Mouse (Mus musculus) hindbrain, embryonic 15.5 days (tissue): ENCODE measurements around the gene Kcnh3. TPM values are rescaled to one million over a fixed set of nuclear protein-coding genes. Genes with fewer than 3 reads are reported as not detected.

Experiments
- ATAC-seq: fragments of 200-750 bp; cut with Nextera tagmentation; 2 replicates; pipeline ENCODE4 v1.8.0; 2017; ENCODE audit warnings: low read depth, moderate number of reproducible peaks, moderate TSS enrichment; ENCODE audit not compliant: low FRiP score
- H3K27ac ChIP-seq: fragments of 300-500 bp; sonication (generic); replicated peaks from 2 replicates; pipeline ENCODE4 v1.5.1; 2015; ENCODE audit warnings: mild to moderate bottlenecking, inconsistent platforms
- H3K27me3 ChIP-seq: fragments of 300-500 bp; sonication (generic); 2 replicates; pipeline ENCODE4 v1.6.1; 2015; ENCODE audit warnings: control low read depth, inconsistent platforms
- H3K36me3 ChIP-seq: fragments of 300-500 bp; sonication (generic); 2 replicates; pipeline ENCODE4 v1.6.1; 2015; ENCODE audit warnings: control low read depth, inconsistent platforms
- H3K4me1 ChIP-seq: fragments of 300-500 bp; sonication (generic); replicated peaks from 2 replicates; pipeline ENCODE4 v1.6.1; 2015; ENCODE audit warnings: control low read depth, inconsistent platforms
- H3K4me2 ChIP-seq: fragments of 300-500 bp; sonication (generic); 2 replicates; pipeline ENCODE4 v1.6.1; 2015; ENCODE audit warnings: moderate library complexity, mild to moderate bottlenecking, inconsistent platforms
- H3K4me3 ChIP-seq: fragments of 300-500 bp; sonication (generic); 2 replicates; pipeline ENCODE4 v1.5.1; 2015; ENCODE audit warnings: mild to moderate bottlenecking, inconsistent platforms
- H3K9ac ChIP-seq: fragments of 300-500 bp; sonication (generic); 2 replicates; pipeline ENCODE4 v1.6.1; 2015; ENCODE audit warnings: inconsistent platforms
- H3K9me3 ChIP-seq: fragments of 300-500 bp; sonication (generic); 2 replicates; pipeline ENCODE4 v1.6.1; 2016; ENCODE audit warnings: control low read depth, inconsistent platforms
- WGBS: fragments of 180-500 bp; shearing (Covaris S2); methylation state at CpG from one replicate; pipeline ENCODE4 v1.1.7; 2015; 5-methylcytosine and 5-hydroxymethylcytosine counted together
- polyA plus RNA-seq: library from polyadenylated mRNA; unstranded; fragments of >200 nt; fragmentation: Nextera tagmentation; extraction: Ambion mirVana; gene quantifications from 2 replicates; pipeline ENCODE4 v1.2.1, GENCODE M21; 2015

Kcnh3 gene
- polyA plus RNA-seq, 1 experiment from 2014 or later = 1.5 TPM

- WGBS = 4% methylated on average over 10 of the region's 10 CpGs
- Histone ChIP-seq H3K36me3 (no peaks in the 10 kb centered on the region), H3K9ac (no peak overlapping the region), H3K4me1 (peaks cover 6% of the 10 kb centered on the region), H3K27ac (peak overlapping the region; percentile 48), H3K4me3 (peak overlapping the region; percentile 1), H3K9me3 (no peaks in the 10 kb centered on the region), H3K4me2 (peak overlapping the region; percentile 51), H3K27me3 (no peaks in the 10 kb centered on the region)
- ATAC-seq = no peak; the same call in 1 of the 2 replicates
Observed at GRCm38 (mm10) chr15:99259730-99260252, 35.1 kb downstream of the Kcnh3 start.

- H3K27me3 ChIP-seq = no peaks in the 10 kb centered on the region
- H3K36me3 ChIP-seq = no peaks in the 10 kb centered on the region
- 54% methylated on average over 10 of the region's 10 CpGs for WGBS
- H3K9me3 ChIP-seq = no peaks in the 10 kb centered on the region
- H3K4me3 ChIP-seq = no peak overlapping the region
- peaks cover 8% of the 10 kb centered on the region for H3K4me1 ChIP-seq
- no peak overlapping the region for H3K9ac ChIP-seq
- no peak overlapping the region for H3K4me2 ChIP-seq
- no peak for ATAC-seq
- H3K27ac ChIP-seq = no peak overlapping the region
Observed at GRCm38 (mm10) chr15:99262702-99263101, 38.0 kb downstream of the Kcnh3 start.

GRCm38 (mm10) chr15:99264363-99264762, 39.7 kb downstream of the Kcnh3 start:
- no peak overlapping the region for H3K4me3 ChIP-seq
- ATAC-seq = no peak
- 67% methylated on average over 2 of the region's 2 CpGs for WGBS
- H3K27me3 ChIP-seq = no peaks in the 10 kb centered on the region
- H3K4me2 ChIP-seq = no peak overlapping the region
- H3K9me3 ChIP-seq = no peaks in the 10 kb centered on the region
- H3K27ac ChIP-seq = no peak overlapping the region
- no peak overlapping the region for H3K9ac ChIP-seq
- peaks cover 5% of the 10 kb centered on the region for H3K4me1 ChIP-seq
- no peaks in the 10 kb centered on the region for H3K36me3 ChIP-seq

- H3K4me3 ChIP-seq = no peak overlapping the region
- H3K27ac ChIP-seq = no peak overlapping the region
- H3K27me3 ChIP-seq = no peaks in the 10 kb centered on the region
- H3K9ac ChIP-seq = no peak overlapping the region
- 0 out of 2 replicates have a peak, but pooled peaks cover 2% of the 10 kb centered on the region for H3K4me1 ChIP-seq
- no peaks in the 10 kb centered on the region for H3K9me3 ChIP-seq
- no peak overlapping the region for H3K4me2 ChIP-seq
- 27% methylated on average over 4 of the region's 4 CpGs for WGBS
- ATAC-seq = peak; percentile 23; the same call in 1 of the 2 replicates
- H3K36me3 ChIP-seq = no peaks in the 10 kb centered on the region
Observed at GRCm38 (mm10) chr15:99265679-99266078, 41.0 kb downstream of the Kcnh3 start.

GRCm38 (mm10) chr15:99276095-99276494, 51.4 kb downstream of the Kcnh3 start:
- H3K9ac ChIP-seq = no peak overlapping the region
- no peak for ATAC-seq
- H3K4me2 ChIP-seq = no peak overlapping the region
- 0 out of 2 replicates have a peak, but pooled peaks cover 3% of the 10 kb centered on the region for H3K4me1 ChIP-seq
- no peaks in the 10 kb centered on the region for H3K27me3 ChIP-seq
- no peaks in the 10 kb centered on the region for H3K9me3 ChIP-seq
- H3K4me3 ChIP-seq = no peak overlapping the region
- no peak overlapping the region for H3K27ac ChIP-seq
- 89% methylated on average over 8 of the region's 8 CpGs for WGBS
- no peaks in the 10 kb centered on the region for H3K36me3 ChIP-seq

GRCm38 (mm10) chr15:99278271-99278670, 53.6 kb downstream of the Kcnh3 start:
- Histone ChIP-seq H3K9me3 (no peaks in the 10 kb centered on the region), H3K4me2 (no peak overlapping the region), H3K27ac (no peak overlapping the region), H3K4me3 (no peak overlapping the region), H3K27me3 (no peaks in the 10 kb centered on the region), H3K36me3 (no peaks in the 10 kb centered on the region), H3K9ac (no peak overlapping the region), H3K4me1 (0 out of 2 replicates have a peak, but pooled peaks cover 3% of the 10 kb centered on the region)
- ATAC-seq = no peak
- 73% methylated on average over 7 of the region's 7 CpGs for WGBS

- no peak for ATAC-seq
- Histone ChIP-seq H3K4me2 (no peak overlapping the region), H3K27ac (no peak overlapping the region), H3K27me3 (no peaks in the 10 kb centered on the region), H3K9me3 (no peaks in the 10 kb centered on the region), H3K36me3 (no peaks in the 10 kb centered on the region), H3K4me1 (no peaks in the 10 kb centered on the region), H3K4me3 (no peak overlapping the region), H3K9ac (no peak overlapping the region)
- WGBS = 62% methylated on average over 10 of the region's 10 CpGs
Observed at GRCm38 (mm10) chr15:99283456-99283855, 58.8 kb downstream of the Kcnh3 start.

GRCm38 (mm10) chr15:99284527-99285188, 60.0 kb downstream of the Kcnh3 start:
- ATAC-seq = no peak; the same call in 1 of the 2 replicates
- WGBS = 46% methylated on average over 14 of the region's 14 CpGs
- no peaks in the 10 kb centered on the region for H3K9me3 ChIP-seq
- no peak overlapping the region for H3K4me3 ChIP-seq
- H3K27me3 ChIP-seq = no peaks in the 10 kb centered on the region
- no peak overlapping the region for H3K27ac ChIP-seq
- no peaks in the 10 kb centered on the region for H3K4me1 ChIP-seq
- no peak overlapping the region for H3K4me2 ChIP-seq
- no peaks in the 10 kb centered on the region for H3K36me3 ChIP-seq
- H3K9ac ChIP-seq = no peak overlapping the region

- Histone ChIP-seq H3K27ac (no peak overlapping the region), H3K4me1 (no peaks in the 10 kb centered on the region), H3K27me3 (no peaks in the 10 kb centered on the region), H3K4me3 (no peak overlapping the region), H3K4me2 (no peak overlapping the region), H3K9me3 (no peaks in the 10 kb centered on the region), H3K36me3 (no peaks in the 10 kb centered on the region), H3K9ac (no peak overlapping the region)
- ATAC-seq = no peak
- 52% methylated on average over 8 of the region's 8 CpGs for WGBS
Observed at GRCm38 (mm10) chr15:99285189-99285535, 60.5 kb downstream of the Kcnh3 start.

- Histone ChIP-seq H3K36me3 (no peaks in the 10 kb centered on the region), H3K9ac (no peak overlapping the region), H3K4me2 (no peak overlapping the region), H3K27me3 (no peaks in the 10 kb centered on the region), H3K27ac (no peak overlapping the region), H3K4me3 (no peak overlapping the region), H3K9me3 (no peaks in the 10 kb centered on the region), H3K4me1 (peaks cover 8% of the 10 kb centered on the region)
- 93% methylated on average over 11 of the region's 11 CpGs for WGBS
- ATAC-seq = no peak
Observed at GRCm38 (mm10) chr15:99290586-99290985, 65.9 kb downstream of the Kcnh3 start.
